Mouse (Mus musculus) lung, adult 2 months (tissue): Measurements from ENCODE around the gene Fbxw9.

Experiments
- CTCF ChIP-seq: fragments of 200-500 bp; IDR thresholded peaks from 2 replicates; pipeline ENCODE4 v1.5.1; 2011; ENCODE audit warnings: mild to moderate bottlenecking, low read length, control low read depth; ENCODE audit not compliant: insufficient read depth
- POLR2A ChIP-seq: fragments of 200-500 bp; IDR thresholded peaks from 2 replicates; pipeline ENCODE4 v1.6.1; 2011; ENCODE audit warnings: low read depth, mild to moderate bottlenecking, control low read depth, low read length, borderline replicate concordance; ENCODE audit errors: extremely low read depth

- TF ChIP-seq CTCF (no peak), POLR2A (no peak)
These were observed 2.7 kb downstream of the Fbxw9 start for GRCm38 (mm10) chr8:85062603-85063002.
